Mouse (Mus musculus): ENCODE measurements at regions not wholly inside any gene's neighbourhood (a gene's known extent, or its start where the extent isn't known, plus 50 kb on each side); places are given as distances from the start of the nearest gene placed in this dataset.

DNA sequence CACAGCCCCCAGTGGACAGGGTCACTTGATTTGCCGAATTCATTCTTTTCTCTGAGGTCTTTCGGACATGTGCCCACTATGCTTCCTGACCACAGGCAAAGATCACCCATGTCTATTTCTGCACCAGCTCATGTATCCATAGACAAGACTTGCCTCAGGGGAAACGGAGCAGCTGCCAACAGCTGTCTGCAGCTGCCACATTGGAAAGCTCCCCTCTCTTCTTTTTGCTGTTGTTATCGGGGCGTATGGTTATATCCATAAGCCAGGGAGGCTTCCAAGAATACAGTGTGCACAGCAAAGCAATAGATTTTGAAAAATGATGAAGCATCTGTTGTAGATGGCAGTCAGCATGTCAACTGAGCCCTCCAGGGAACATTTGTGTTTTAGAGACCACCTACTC is 913.4 kb downstream of the Ets1 start:
- no peak overlapping the region for H3K9ac ChIP-seq (ENCODE audit: low read length)
- ATAC-seq (ENCODE audit: insufficient read depth, low FRiP score) = no peak
- 71% methylated on average over 5 of the region's 5 CpGs for WGBS
- H3K4me1 ChIP-seq (ENCODE audit: control insufficient read depth, insufficient read depth, low read length) = no peaks in the 10 kb centered on the region
- no peaks in the 10 kb centered on the region for H3K9me3 ChIP-seq (replicated peaks; ENCODE audit: control insufficient read depth, low read length)
- H3K27ac ChIP-seq (ENCODE audit: low read length) = no peak overlapping the region
- no peak overlapping the region for H3K4me2 ChIP-seq (ENCODE audit: low read depth, low read length)
- H3K27me3 ChIP-seq (ENCODE audit: control insufficient read depth, insufficient read depth, low read length) = no peaks in the 10 kb centered on the region
- H3K36me3 ChIP-seq (ENCODE audit: control insufficient read depth, insufficient read depth, low read length) = no peaks in the 10 kb centered on the region
- no peak overlapping the region for H3K4me3 ChIP-seq (replicated peaks; ENCODE audit: low read length)

DNA sequence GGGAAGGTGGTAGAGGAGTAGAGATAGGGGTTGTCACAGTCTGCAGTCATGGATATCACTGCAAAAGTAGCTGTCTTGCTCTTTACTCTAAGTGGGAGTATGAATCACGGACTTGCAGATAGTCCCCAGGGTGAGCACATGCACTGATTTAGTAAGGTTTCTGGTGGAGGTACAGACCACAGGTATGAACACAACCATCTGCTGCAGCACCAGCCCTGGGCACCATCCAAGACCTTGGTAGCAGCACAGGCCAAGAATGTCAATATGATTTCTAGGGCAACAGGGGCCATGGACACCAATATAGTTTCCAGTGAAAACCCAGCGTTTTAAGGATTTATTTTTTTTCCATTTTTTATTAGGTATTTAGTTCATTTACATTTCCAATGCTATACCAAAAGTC is 913.7 kb upstream of the Kirrel3 start:
- Histone ChIP-seq H3K4me2 (ENCODE audit: low read depth, low read length) (no peak overlapping the region), H3K9ac (ENCODE audit: low read length) (no peak overlapping the region), H3K27ac (ENCODE audit: low read length) (no peak overlapping the region), H3K36me3 (ENCODE audit: control insufficient read depth, insufficient read depth, low read length) (no peaks in the 10 kb centered on the region), H3K4me3 (replicated peaks; ENCODE audit: low read length) (no peak overlapping the region), H3K4me1 (ENCODE audit: control insufficient read depth, insufficient read depth, low read length) (no peaks in the 10 kb centered on the region), H3K27me3 (ENCODE audit: control insufficient read depth, insufficient read depth, low read length) (no peaks in the 10 kb centered on the region), H3K9me3 (replicated peaks; ENCODE audit: control insufficient read depth, low read length) (no peaks in the 10 kb centered on the region)
- no peak for ATAC-seq (ENCODE audit: insufficient read depth, low FRiP score)
- WGBS = 90% methylated on average over 2 of the region's 2 CpGs

- WGBS = 77% methylated on average over 1 of the region's 1 CpGs
- H3K9me3 ChIP-seq (replicated peaks; ENCODE audit: control insufficient read depth, low read length) = no peaks in the 10 kb centered on the region
- ATAC-seq (ENCODE audit: insufficient read depth, low FRiP score) = no peak
Observed at GRCm38 (mm10) chr9:33611511-33611910, 874.2 kb upstream of the Kirrel3 start.

DNA sequence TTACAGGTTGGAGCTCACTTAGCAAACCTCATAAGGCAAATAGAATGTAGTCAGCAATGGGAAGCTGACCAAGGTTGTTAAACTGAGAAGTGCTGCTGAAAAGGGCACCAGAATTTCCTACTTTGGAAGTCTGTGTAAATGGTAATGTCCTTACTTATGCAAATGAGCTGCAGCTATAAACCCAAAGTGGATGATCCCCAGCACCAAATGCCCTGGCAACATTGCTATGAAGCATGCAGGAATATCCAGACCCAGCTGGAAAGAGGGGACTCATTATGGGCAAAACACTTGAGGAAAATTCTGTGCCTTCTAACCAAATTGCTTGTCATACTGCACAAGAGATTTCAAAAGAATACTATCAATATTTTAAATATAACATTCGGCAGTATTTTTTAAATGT is 861.3 kb upstream of the Kirrel3 start:
- Histone ChIP-seq H3K4me2 (ENCODE audit: low read depth, low read length) (no peak overlapping the region), H3K9ac (ENCODE audit: low read length) (no peak overlapping the region), H3K9me3 (replicated peaks; ENCODE audit: control insufficient read depth, low read length) (no peaks in the 10 kb centered on the region), H3K4me1 (ENCODE audit: control insufficient read depth, insufficient read depth, low read length) (no peaks in the 10 kb centered on the region), H3K27me3 (ENCODE audit: control insufficient read depth, insufficient read depth, low read length) (no peaks in the 10 kb centered on the region), H3K36me3 (ENCODE audit: control insufficient read depth, insufficient read depth, low read length) (no peaks in the 10 kb centered on the region), H3K27ac (ENCODE audit: low read length) (no peak overlapping the region), H3K4me3 (replicated peaks; ENCODE audit: low read length) (no peak overlapping the region)
- ATAC-seq (ENCODE audit: insufficient read depth, low FRiP score) = no peak
- 93% methylated on average over 1 of the region's 1 CpGs for WGBS

More at GRCm38 (mm10) chr9:33611511-33611910, 874.2 kb upstream of the Kirrel3 start:
- no peak overlapping the region for H3K4me3 ChIP-seq (replicated peaks; ENCODE audit: low read length)
- H3K4me1 ChIP-seq (ENCODE audit: control insufficient read depth, insufficient read depth, low read length) = no peaks in the 10 kb centered on the region
- H3K36me3 ChIP-seq (ENCODE audit: control insufficient read depth, insufficient read depth, low read length) = no peaks in the 10 kb centered on the region
- H3K27ac ChIP-seq (ENCODE audit: low read length) = no peak overlapping the region
- H3K4me2 ChIP-seq (ENCODE audit: low read depth, low read length) = no peak overlapping the region
- H3K9ac ChIP-seq (ENCODE audit: low read length) = no peak overlapping the region
- H3K27me3 ChIP-seq (ENCODE audit: control insufficient read depth, insufficient read depth, low read length) = no peaks in the 10 kb centered on the region

DNA sequence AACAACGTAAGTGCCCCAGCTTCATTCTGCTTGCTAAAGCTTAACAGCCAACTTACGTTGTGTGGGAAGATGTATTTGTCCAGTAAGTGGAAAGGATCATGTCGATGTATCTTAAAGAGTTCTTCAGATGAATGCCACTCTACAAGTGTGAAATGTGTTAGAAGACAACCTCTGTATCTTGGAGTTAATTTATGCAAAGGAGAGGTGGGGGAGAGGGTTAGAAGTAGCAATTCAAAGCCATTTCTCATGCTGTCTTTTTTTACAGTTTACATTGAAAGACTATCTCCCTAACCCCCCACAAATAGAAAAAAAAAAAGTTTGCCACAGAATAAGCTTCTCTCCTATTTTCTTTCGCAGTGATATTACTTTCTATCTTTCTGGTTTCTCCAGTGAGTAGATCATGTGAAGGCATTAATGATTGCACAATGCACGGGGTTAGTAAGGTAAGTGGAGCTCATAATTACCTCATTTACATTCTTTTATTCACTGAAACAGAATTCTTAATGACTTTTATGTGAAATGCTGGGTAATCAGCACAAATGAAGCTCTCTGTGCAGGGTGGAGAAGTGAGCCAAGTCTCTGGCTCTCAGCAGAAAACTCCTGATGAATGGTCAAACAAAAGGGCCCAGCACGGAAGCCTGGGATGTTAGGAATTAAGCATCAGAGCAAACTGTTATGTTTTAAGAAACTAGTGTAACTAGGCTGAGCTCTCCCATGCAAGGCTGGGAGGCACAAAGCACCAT is 855.8 kb upstream of the Kirrel3 start:
- Histone ChIP-seq H3K4me3 (replicated peaks; ENCODE audit: low read length) (no peak overlapping the region), H3K27me3 (ENCODE audit: control insufficient read depth, insufficient read depth, low read length) (no peaks in the 10 kb centered on the region), H3K9me3 (replicated peaks; ENCODE audit: control insufficient read depth, low read length) (no peaks in the 10 kb centered on the region), H3K27ac (ENCODE audit: low read length) (no peak overlapping the region), H3K4me1 (ENCODE audit: control insufficient read depth, insufficient read depth, low read length) (no peaks in the 10 kb centered on the region), H3K9ac (ENCODE audit: low read length) (no peak overlapping the region), H3K36me3 (ENCODE audit: control insufficient read depth, insufficient read depth, low read length) (no peaks in the 10 kb centered on the region), H3K4me2 (ENCODE audit: low read depth, low read length) (no peak overlapping the region)
- 65% methylated on average over 6 of the region's 6 CpGs for WGBS
- no peak for ATAC-seq (ENCODE audit: insufficient read depth, low FRiP score)

GRCm38 (mm10) chr9:33662978-33663377 is 822.7 kb upstream of the Kirrel3 start:
- H3K27ac ChIP-seq (ENCODE audit: low read length) = no peak overlapping the region
- H3K36me3 ChIP-seq (ENCODE audit: control insufficient read depth, insufficient read depth, low read length) = no peaks in the 10 kb centered on the region
- no peaks in the 10 kb centered on the region for H3K27me3 ChIP-seq (ENCODE audit: control insufficient read depth, insufficient read depth, low read length)
- no peak overlapping the region for H3K4me3 ChIP-seq (replicated peaks; ENCODE audit: low read length)
- 80% methylated on average over 5 of the region's 5 CpGs for WGBS
- H3K4me2 ChIP-seq (ENCODE audit: low read depth, low read length) = no peak overlapping the region
- no peaks in the 10 kb centered on the region for H3K9me3 ChIP-seq (replicated peaks; ENCODE audit: control insufficient read depth, low read length)
- no peak overlapping the region for H3K9ac ChIP-seq (ENCODE audit: low read length)
- no peak for ATAC-seq (ENCODE audit: insufficient read depth, low FRiP score)
- H3K4me1 ChIP-seq (ENCODE audit: control insufficient read depth, insufficient read depth, low read length) = no peaks in the 10 kb centered on the region

GRCm38 (mm10) chr9:33681129-33681528 is 804.6 kb upstream of the Kirrel3 start:
- Histone ChIP-seq H3K9me3 (replicated peaks; ENCODE audit: control insufficient read depth, low read length) (no peaks in the 10 kb centered on the region), H3K4me1 (ENCODE audit: control insufficient read depth, insufficient read depth, low read length) (no peaks in the 10 kb centered on the region), H3K36me3 (ENCODE audit: control insufficient read depth, insufficient read depth, low read length) (no peaks in the 10 kb centered on the region), H3K27me3 (ENCODE audit: control insufficient read depth, insufficient read depth, low read length) (no peaks in the 10 kb centered on the region), H3K9ac (ENCODE audit: low read length) (no peak overlapping the region), H3K27ac (ENCODE audit: low read length) (no peak overlapping the region), H3K4me3 (replicated peaks; ENCODE audit: low read length) (no peak overlapping the region), H3K4me2 (ENCODE audit: low read depth, low read length) (no peak overlapping the region)
- no peak for ATAC-seq (ENCODE audit: insufficient read depth, low FRiP score)
- WGBS = 45% methylated on average over 1 of the region's 1 CpGs

- H3K9ac ChIP-seq (ENCODE audit: low read length) = no peak overlapping the region
- H3K4me1 ChIP-seq (ENCODE audit: control insufficient read depth, insufficient read depth, low read length) = no peaks in the 10 kb centered on the region
- whole genome bisulfite sequencing = 69% methylated on average over 4 of the region's 4 CpGs
- no peaks in the 10 kb centered on the region for H3K27me3 ChIP-seq (ENCODE audit: control insufficient read depth, insufficient read depth, low read length)
- no peaks in the 10 kb centered on the region for H3K36me3 ChIP-seq (ENCODE audit: control insufficient read depth, insufficient read depth, low read length)
- H3K4me2 ChIP-seq (ENCODE audit: low read depth, low read length) = no peak overlapping the region
- ATAC-seq (ENCODE audit: insufficient read depth, low FRiP score) = no peak
- no peak overlapping the region for H3K4me3 ChIP-seq (replicated peaks; ENCODE audit: low read length)
- no peak overlapping the region for H3K27ac ChIP-seq (ENCODE audit: low read length)
- H3K9me3 ChIP-seq (replicated peaks; ENCODE audit: control insufficient read depth, low read length) = no peaks in the 10 kb centered on the region
Observed at GRCm38 (mm10) chr9:33691731-33692130, 794.0 kb upstream of the Kirrel3 start.

- WGBS = 84% methylated on average over 2 of the region's 2 CpGs
- ATAC-seq (ENCODE audit: insufficient read depth, low FRiP score) = no peak
Observed at GRCm38 (mm10) chr9:33717614-33718013, 768.1 kb upstream of the Kirrel3 start.

More at GRCm38 (mm10) chr9:33717614-33718013, 768.1 kb upstream of the Kirrel3 start:
- Histone ChIP-seq H3K4me1 (ENCODE audit: control insufficient read depth, insufficient read depth, low read length) (no peaks in the 10 kb centered on the region), H3K36me3 (ENCODE audit: control insufficient read depth, insufficient read depth, low read length) (no peaks in the 10 kb centered on the region), H3K27me3 (ENCODE audit: control insufficient read depth, insufficient read depth, low read length) (no peaks in the 10 kb centered on the region), H3K4me2 (ENCODE audit: low read depth, low read length) (no peak overlapping the region), H3K27ac (ENCODE audit: low read length) (no peak overlapping the region), H3K9ac (ENCODE audit: low read length) (no peak overlapping the region), H3K4me3 (replicated peaks; ENCODE audit: low read length) (no peak overlapping the region), H3K9me3 (replicated peaks; ENCODE audit: control insufficient read depth, low read length) (no peaks in the 10 kb centered on the region)

All from stomach, embryonic 16.5 days (tissue).